In genomic region chr1:166793052-166793716, GRCm38 (mm10) we compare ENCODE assay signal across 23 mouse cellular contexts.
DNase-seq lines count a peak whose midpoint lies in the region; ATAC-seq and TF ChIP-seq lines count a peak whose summit lies in the region.
"Had no signal": no experiment of that assay in that cellular context is flagged by ENCODE, and none has a peak within 500 bp of the region (broad histone marks: within the 10 kb centered on the region; RNA-seq: fewer than 3 reads in every experiment).

No protein-coding gene starts in this region.

- no peaks in the 10 kb centered on the region for H3K27me3 ChIP-seq in liver, embryonic 13.5 days
- H3K27me3 ChIP-seq in liver, postnatal 0 days (ENCODE audit: insufficient read depth, low read length), result no peaks in the 10 kb centered on the region
- H3K27me3 ChIP-seq in hindbrain, postnatal 0 days (ENCODE audit: insufficient read depth, low read length), result no peaks in the 10 kb centered on the region
- H3K27me3 ChIP-seq: embryonic facial prominence, embryonic 15.5 days; hindbrain, embryonic 12.5 days; limb, embryonic 13.5 days; liver, embryonic 15.5 days had no signal

- H3K36me3 ChIP-seq in liver, embryonic 13.5 days, result no peaks in the 10 kb centered on the region
- H3K36me3 ChIP-seq in liver, postnatal 0 days (replicated peaks; ENCODE audit: insufficient read depth, low read length), result no peaks in the 10 kb centered on the region
- no peaks in the 10 kb centered on the region for H3K36me3 ChIP-seq in hindbrain, postnatal 0 days (ENCODE audit: insufficient read depth, low read length)
- H3K36me3 ChIP-seq: embryonic facial prominence, embryonic 15.5 days; hindbrain, embryonic 12.5 days; limb, embryonic 13.5 days; liver, embryonic 15.5 days; midbrain, embryonic 12.5 days had no signal

- no peak overlapping the region for H3K27ac ChIP-seq in liver, embryonic 13.5 days
- H3K27ac ChIP-seq in liver, postnatal 0 days (ENCODE audit: low read depth), result no peak overlapping the region
- peak overlapping the region; percentile 73 for H3K27ac ChIP-seq in bone marrow macrophage, adult 2 months (ENCODE audit: insufficient read depth, low read depth, low read length)
- peak overlapping the region; percentile 23; the same call in 1 of the 2 replicates for H3K27ac ChIP-seq in embryonic fibroblast, embryonic 13.5 days (ENCODE audit: insufficient read depth, low read length)
- H3K27ac ChIP-seq in hindbrain, postnatal 0 days, result no peak overlapping the region
- H3K27ac ChIP-seq: embryonic facial prominence, embryonic 15.5 days; hindbrain, embryonic 12.5 days; layer of hippocampus, adult 2 months; limb, embryonic 13.5 days; liver, embryonic 15.5 days; midbrain, embryonic 12.5 days had no signal

- no peak for TF ChIP-seq EP300 in liver, postnatal 0 days (IDR thresholded peaks at IDR 0.05; ENCODE audit: low read depth)

- no peak overlapping the region for H3K9ac ChIP-seq in liver, embryonic 13.5 days
- H3K9ac ChIP-seq in liver, postnatal 0 days (replicated peaks), result no peak overlapping the region
- no peak overlapping the region for H3K9ac ChIP-seq in hindbrain, postnatal 0 days (replicated peaks; ENCODE audit: low read length)
- H3K9ac ChIP-seq: embryonic facial prominence, embryonic 15.5 days; forebrain, postnatal 0 days; hindbrain, embryonic 12.5 days; limb, embryonic 13.5 days; liver, embryonic 15.5 days; midbrain, embryonic 12.5 days had no signal

- no peak for TF ChIP-seq POLR2A in bone marrow macrophage, adult 2 months (IDR thresholded peaks at IDR 0.05; ENCODE audit: borderline replicate concordance, low read depth, low read length)
- no peak for TF ChIP-seq POLR2A in embryonic fibroblast, embryonic 13.5 days (IDR thresholded peaks at IDR 0.05; ENCODE audit: low read depth, low read length)

- no peak for TF ChIP-seq CTCF in liver, postnatal 0 days (IDR thresholded peaks at IDR 0.05; ENCODE audit: low read depth)
- no peak for TF ChIP-seq CTCF in bone marrow macrophage, adult 2 months (IDR thresholded peaks at IDR 0.05; ENCODE audit: low read depth, low read length)
- no peak for TF ChIP-seq CTCF in embryonic fibroblast, embryonic 13.5 days (IDR thresholded peaks at IDR 0.05; ENCODE audit: borderline replicate concordance, insufficient read depth, low read length)
- TF ChIP-seq CTCF in hindbrain, postnatal 0 days (IDR thresholded peaks at IDR 0.05; ENCODE audit: low read depth), result no peak

- no peak overlapping the region for H3K4me3 ChIP-seq in liver, embryonic 13.5 days (replicated peaks)
- no peak overlapping the region for H3K4me3 ChIP-seq in liver, postnatal 0 days (ENCODE audit: low read depth, low read length)
- H3K4me3 ChIP-seq in bone marrow macrophage, adult 2 months (ENCODE audit: insufficient read depth, low read length), result no peak overlapping the region
- H3K4me3 ChIP-seq in embryonic fibroblast, embryonic 13.5 days (ENCODE audit: insufficient read depth, low read length), result no peak overlapping the region
- no peak overlapping the region for H3K4me3 ChIP-seq in hindbrain, postnatal 0 days (ENCODE audit: low read length)
- H3K4me3 ChIP-seq: embryonic facial prominence, embryonic 15.5 days; hindbrain, embryonic 12.5 days; layer of hippocampus, adult 2 months; limb, embryonic 13.5 days; liver, embryonic 15.5 days; midbrain, embryonic 12.5 days had no signal

- DNase-seq in liver, embryonic 13.5 days, result no peak
- DNase-seq in liver, postnatal 0 days, result no peak
- no peak for DNase-seq in adrenal gland, postnatal 10 days
- DNase-seq in hindbrain, postnatal 0 days (ENCODE audit: low spot score), result no peak
- DNase-seq: cerebellum, adult 8-10 months; cerebellum, postnatal 36 days; forebrain, postnatal 0 days; kidney, adult 2 months; kidney, postnatal 25 days; layer of hippocampus, postnatal 36 days; lung, postnatal 4 days had no signal

- H3K4me1 ChIP-seq in liver, embryonic 13.5 days (replicated peaks), result no peaks in the 10 kb centered on the region
- H3K4me1 ChIP-seq in liver, postnatal 0 days (ENCODE audit: insufficient read depth), result no peaks in the 10 kb centered on the region; the same call in 1 of the 2 replicates
- peaks cover 41% of the 10 kb centered on the region for H3K4me1 ChIP-seq in bone marrow macrophage, adult 2 months (ENCODE audit: control insufficient read depth, insufficient read depth, low read length)
- H3K4me1 ChIP-seq in embryonic fibroblast, embryonic 13.5 days (ENCODE audit: control insufficient read depth, insufficient read depth, low read length), result no peaks in the 10 kb centered on the region; the same call in 1 of the 2 replicates
- 0 out of 2 replicates have a peak, but pooled peaks cover 2% of the 10 kb centered on the region for H3K4me1 ChIP-seq in hindbrain, postnatal 0 days (ENCODE audit: insufficient read depth, low read length)
- H3K4me1 ChIP-seq: embryonic facial prominence, embryonic 15.5 days; limb, embryonic 13.5 days; liver, embryonic 15.5 days had no signal

- WGBS in liver, embryonic 13.5 days (ENCODE audit: insufficient replicate concordance), result 36% methylated on average over 6 of the region's 6 CpGs
- WGBS in liver, postnatal 0 days (ENCODE audit: insufficient replicate concordance), result 51% methylated on average over 6 of the region's 6 CpGs
- 82% methylated on average over 6 of the region's 6 CpGs for WGBS in hindbrain, postnatal 0 days

- ATAC-seq in liver, embryonic 13.5 days (ENCODE audit: low read depth), result 0 out of 2 replicates have a peak, but pooled peaks have one; percentile 31
- no peak for ATAC-seq in liver, postnatal 0 days
- peak; percentile 89 for ATAC-seq in megakaryocyte progenitor cell, adult 5-6 weeks (replicated peaks; ENCODE audit: poor library complexity)
- ATAC-seq in hindbrain, postnatal 0 days, result no peak
- ATAC-seq: activated CD4-positive, CD25-positive, alpha-beta regulatory T cell, adult 4 months; forebrain, postnatal 0 days; inflammation-experienced regulatory T-cells, adult 6 months had no signal

- H3K4me2 ChIP-seq in liver, embryonic 13.5 days, result no peak overlapping the region
- H3K4me2 ChIP-seq in liver, postnatal 0 days (ENCODE audit: low read depth, low read length), result no peak overlapping the region
- H3K4me2 ChIP-seq in hindbrain, postnatal 0 days (ENCODE audit: low read depth, low read length), result no peak overlapping the region
- H3K4me2 ChIP-seq: embryonic facial prominence, embryonic 15.5 days; heart, embryonic 11.5 days; hindbrain, embryonic 12.5 days; limb, embryonic 13.5 days; liver, embryonic 15.5 days; midbrain, embryonic 12.5 days had no signal

- H3K9me3 ChIP-seq in liver, embryonic 13.5 days (replicated peaks), result no peaks in the 10 kb centered on the region
- H3K9me3 ChIP-seq in liver, postnatal 0 days (ENCODE audit: low read length), result no peaks in the 10 kb centered on the region
- no peaks in the 10 kb centered on the region for H3K9me3 ChIP-seq in hindbrain, postnatal 0 days (ENCODE audit: low read length)
- H3K9me3 ChIP-seq: embryonic facial prominence, embryonic 15.5 days; hindbrain, embryonic 12.5 days; limb, embryonic 13.5 days; liver, embryonic 15.5 days; midbrain, embryonic 12.5 days had no signal

Comparison
In these comparisons a context has a peak if more than half of its experiments do, and no peak if none do; other contexts are left out.
1. ATAC-seq: peak in liver, embryonic 13.5 days (single experiment) and megakaryocyte progenitor cell, adult 5-6 weeks (single experiment); none in liver, postnatal 0 days (single experiment) and hindbrain, postnatal 0 days (single experiment).
2. H3K27ac ChIP-seq: peak in bone marrow macrophage, adult 2 months (single experiment) and embryonic fibroblast, embryonic 13.5 days (single experiment); none in liver, embryonic 13.5 days (single experiment), liver, postnatal 0 days (single experiment) and hindbrain, postnatal 0 days (single experiment).